Mouse (Mus musculus): Measurements from ENCODE around the gene C8a.

Gene C8a

DNA sequence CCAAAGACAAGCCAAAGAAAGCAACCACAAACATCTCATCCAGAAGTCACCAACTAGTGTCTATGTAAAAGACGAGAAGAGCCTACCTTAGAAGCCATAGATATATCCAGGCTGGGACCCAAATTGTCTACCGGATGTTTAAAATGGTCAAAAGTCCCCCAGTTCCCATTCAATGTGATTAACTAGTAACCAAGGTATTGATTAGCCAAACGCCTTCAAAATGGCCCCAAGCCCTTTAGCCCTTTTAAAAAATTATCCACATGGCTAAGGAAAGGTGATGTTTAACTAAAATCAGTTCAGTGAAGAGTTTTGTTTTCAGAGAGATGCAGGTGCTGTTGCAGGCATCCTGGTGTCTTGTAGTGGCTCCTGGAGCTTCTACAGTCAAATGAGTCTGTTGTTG, at the start of gene C8a:
Gene C8a, minus strand, starts transcription at position 76 of the 400 bp plus-strand sequence.
- DNase-seq, result no peak

DNA sequence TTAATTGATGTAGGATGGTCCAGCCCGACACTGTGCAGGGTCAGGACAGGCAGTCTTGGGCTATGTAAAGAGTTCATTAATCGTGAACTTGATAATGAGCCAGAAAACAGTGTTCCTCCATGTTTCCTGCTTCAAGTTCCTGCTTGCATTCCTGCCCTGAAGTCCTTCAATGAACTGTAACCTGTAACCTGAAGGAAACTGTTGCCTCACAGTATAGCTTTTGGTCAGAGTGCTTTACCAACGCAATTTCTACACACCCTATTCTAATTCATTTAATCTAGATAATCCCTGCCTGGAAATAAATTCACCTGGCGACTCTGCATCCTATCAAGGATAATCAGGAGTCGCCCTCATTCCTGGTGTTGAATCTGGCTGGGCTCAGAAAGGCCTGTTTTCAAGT, 49.2 kb upstream of the C8a start:
- DNase-seq, result no peak

DNA sequence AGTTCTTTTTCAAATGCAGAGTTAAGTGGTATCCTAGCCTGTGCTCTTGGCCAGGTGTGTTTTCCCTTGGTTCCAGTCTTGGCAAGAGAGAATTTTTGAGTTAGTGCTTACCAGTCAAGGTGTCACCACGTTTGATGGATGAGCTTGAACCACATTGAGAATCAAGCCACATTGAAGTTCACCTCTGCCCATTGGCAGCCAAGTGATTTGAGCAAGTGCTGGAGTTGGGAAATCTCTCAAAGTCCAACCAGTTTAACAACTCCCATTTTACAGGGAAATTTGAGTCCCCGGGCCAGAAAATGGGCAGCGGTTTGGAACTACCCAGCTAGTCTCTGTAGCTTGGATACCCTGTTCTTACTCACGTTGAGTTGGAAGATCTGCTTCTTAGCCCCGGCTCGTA, 41.8 kb upstream of the C8a start:
- no peak for DNase-seq

DNA sequence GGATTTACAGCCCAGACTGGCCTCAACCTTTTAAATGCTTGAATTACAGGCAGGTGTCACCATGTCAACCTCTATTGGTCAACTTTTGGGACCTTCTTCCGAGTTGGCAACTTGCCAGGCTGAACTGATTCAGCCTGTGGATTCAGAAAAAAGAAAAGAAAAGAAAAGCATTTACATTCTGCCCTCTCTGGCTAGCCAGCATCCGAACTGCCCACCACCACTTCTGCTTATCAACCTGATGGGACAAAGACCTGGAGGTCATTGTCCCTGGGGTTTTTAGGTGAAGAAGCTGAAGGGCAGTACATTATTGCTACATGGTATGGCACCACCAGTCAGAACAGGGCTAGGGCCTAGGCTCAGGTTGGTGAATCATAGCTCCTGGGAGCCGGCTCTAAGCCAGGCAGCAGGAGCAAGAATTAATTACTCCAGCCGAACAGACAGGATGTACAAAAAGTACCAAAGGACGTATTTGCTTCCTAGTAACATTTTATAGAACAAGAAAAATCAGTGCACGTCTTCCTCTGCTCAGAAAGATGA, 38.6 kb upstream of the C8a start:
- no peak for DNase-seq

DNA sequence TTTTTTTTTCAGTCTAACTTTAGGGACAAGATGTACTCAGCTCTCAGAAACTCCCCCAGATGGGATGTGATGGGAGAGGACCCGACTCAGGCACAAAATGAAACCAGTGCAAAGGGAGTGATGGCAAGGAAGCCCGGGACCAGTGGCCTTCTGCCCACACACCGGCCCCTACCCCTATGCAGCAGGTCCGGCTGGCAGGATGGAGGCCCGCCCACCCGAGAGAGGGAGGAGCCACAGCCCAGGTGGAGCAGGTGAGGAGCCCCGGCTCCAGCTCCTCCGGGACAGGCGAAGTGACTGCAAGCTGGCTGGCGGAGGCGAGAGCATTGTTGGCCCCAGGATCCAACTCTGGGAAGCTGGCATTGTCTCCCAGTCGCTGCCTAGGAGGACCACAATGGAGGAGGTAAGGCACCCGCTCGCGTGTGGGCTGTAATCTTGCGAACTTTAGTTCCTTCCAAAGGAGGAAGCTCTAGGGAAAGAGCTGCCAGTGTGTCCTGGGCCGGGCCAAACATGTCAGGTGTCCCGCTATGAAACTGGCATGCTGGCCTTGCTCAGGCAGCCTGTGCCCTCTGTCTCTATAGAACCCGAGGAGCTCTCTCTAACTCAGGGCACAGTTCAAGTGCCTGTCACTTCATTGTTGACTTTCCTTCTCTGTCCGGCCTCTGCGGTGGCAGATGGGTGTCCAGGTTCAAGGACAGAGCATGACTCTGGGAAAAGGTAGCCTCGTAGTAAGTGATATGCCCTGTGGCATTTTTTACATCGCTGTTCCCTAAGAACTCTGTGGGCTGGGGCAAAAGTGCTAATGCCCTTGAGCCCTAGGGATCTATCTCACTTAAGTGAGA, 37.3 kb upstream of the C8a start, which contains the start of gene Fyb2:
Gene Fyb2, plus strand, starts transcription at position 166 of the 839 bp plus-strand sequence.
- peak; percentile 35 for DNase-seq

DNA sequence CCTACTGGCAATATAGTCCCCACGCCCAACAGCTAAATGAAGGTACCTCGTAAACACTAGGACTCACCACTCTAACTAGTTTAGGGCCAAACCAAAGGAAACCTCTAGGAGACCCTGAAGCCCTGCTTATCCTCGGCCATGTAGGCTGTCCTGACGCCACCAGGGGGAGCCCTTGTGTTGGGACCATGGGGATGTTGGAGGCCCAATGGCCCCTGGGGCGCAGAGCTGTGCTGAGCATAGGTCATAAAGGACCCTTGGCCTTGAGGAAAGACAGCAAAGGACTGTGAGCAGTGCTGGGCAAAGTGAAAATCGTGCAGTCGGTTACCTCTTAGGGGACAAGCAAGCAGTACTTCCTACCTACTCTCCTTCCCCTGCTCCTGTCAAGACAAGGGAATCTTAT, 35.5 kb upstream of the C8a start:
- DNase-seq, result peak; percentile 84

DNA sequence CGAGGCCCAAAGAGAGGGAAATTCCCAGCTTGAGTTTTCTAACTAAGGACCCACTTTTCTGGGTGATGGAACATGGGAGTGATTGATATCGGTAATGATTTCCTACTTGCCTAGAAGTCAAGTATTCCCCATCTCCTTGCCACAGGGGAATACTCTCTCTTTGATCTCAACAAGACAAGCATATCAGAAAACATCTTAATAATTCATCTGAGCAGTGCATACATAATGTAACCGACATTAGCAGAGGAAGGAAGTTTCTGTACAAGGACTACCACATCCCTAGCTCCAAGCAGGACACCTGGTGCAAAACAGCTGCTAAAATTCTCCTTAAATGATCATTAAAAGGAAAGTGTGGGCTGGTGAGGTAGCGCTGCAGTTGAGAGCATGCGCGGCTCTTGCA, 28.9 kb upstream of the C8a start:
- DNase-seq, result no peak

DNA sequence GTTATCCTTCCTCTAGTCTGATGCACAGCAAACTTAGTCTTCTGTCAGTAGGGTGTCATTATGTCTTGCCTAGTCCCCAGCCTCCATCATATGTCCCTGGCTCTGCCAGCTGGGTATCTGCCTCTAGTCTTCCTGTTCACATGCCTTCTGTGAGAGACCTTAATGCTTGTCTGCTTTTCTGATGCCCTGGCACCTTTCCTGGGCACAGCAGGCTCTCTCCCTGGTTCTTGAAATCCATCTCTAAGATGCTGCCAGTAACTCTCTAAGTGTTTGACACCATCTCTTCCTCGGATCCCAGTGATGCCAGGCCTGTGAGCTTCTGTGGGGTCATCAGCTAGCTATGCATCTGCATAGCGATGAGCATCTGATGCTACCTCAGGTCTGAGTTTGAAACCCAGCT, 26.6 kb upstream of the C8a start:
- DNase-seq, result no peak

DNA sequence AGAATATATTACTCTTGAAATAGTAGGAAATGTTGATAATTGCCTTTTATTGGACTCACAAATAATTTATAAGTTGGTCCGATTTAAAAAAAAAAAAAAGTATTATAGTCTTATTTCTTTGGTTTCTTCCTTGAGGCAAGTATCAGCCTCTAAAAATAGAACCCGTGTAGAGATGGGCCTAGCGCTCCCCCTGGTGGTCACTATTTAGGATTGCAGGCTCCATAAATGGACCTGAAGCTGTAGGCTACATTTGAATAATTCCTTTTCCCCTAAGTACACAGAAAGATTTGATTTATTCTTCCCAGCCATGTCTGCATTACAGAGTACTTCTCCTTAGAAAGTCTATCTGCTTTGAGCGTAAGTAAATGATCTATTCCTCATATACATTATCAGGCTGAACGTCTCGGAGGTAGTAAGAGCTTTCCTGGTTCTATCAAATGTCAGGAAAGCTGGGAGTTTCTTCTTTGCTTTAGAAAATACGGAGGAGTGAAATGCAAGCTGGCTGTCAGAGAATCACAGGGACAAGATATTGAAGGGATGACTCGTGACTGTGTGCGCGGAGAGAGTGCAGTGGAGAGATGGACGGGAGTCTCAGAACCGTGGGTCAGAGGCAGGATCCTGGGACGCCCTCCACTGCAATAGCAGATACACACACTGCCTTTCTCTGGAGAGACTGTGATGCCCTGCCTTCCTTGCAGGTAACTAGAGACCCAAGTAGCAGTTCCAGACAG, 18.0 kb upstream of the C8a start:
- peak; percentile 59 for DNase-seq

DNA sequence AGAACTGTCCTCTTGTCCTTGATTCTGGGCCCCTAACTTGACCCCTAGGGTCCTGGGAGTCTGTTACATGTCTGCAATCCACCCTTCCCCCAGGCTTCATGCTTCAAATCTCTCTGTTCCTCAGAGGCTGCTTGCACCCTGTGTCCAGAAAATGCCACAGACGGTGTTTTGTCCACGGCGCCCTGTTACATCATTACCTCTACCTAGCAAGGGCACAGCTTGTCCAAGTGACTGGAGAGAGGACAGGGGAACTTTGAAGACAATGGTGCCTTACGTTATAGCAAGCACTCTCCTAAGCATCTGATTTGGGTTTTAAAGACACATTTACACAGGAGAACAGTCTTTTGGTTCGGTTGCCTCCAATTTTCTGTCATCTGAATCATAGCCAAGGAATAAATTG, 17.4 kb upstream of the C8a start:
- no peak for DNase-seq

DNA sequence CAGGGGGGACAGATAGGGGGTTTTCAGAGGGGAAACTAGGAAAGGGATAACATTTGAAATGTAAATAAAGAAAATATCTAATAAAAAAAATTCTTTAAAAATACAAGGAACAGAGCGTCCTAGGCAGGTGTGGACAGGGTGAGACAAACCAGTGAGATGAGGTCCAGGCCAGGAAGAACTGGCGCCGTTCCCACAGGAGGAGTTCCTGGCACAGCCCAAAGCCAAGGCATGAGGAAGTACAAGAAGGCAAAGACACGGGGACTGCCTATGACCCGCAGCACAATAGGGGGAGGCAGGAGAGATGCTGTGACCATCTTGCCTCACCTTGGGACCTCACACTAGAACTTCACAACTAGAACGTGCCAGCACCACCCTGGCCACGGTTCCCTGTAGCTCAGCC, 15.5 kb upstream of the C8a start:
- DNase-seq, result peak; percentile 27

DNA sequence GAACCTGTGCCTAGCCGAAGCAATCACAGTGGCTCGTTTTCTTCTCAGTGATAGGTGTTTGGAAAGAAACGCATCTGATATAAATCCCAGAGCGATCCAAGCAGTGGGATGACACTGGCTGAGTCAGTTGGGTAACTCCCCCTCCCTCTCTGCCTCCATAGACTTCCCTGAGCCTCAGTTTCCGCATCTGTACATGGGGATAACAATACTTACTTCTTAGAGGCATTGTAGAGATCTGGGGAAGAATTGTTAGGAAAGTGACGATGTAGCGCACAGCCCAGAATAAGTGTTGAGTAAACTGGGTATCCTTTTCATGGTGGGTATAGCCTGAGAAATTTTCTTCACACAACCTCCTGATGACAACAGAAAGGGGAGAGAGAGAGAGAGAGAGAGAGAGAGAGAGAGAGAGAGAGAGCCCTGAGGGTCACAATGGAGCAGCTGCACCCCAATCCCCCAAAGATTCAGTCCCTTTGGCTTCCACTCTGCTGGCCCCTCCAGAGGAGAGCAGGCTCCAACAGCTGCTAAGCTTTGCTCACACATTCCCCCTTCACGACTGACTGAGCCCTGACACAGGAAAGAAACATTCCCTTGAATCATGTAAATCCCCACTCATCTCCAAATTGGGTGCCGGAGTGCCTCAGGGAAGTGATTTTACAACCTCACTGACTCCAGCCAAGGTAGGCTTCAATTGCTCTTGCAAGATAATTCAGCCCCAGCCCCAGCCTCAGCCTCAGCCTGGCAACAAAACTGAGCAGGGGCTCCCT, 12.5 kb upstream of the C8a start:
- DNase-seq, result peak; percentile 14

DNA sequence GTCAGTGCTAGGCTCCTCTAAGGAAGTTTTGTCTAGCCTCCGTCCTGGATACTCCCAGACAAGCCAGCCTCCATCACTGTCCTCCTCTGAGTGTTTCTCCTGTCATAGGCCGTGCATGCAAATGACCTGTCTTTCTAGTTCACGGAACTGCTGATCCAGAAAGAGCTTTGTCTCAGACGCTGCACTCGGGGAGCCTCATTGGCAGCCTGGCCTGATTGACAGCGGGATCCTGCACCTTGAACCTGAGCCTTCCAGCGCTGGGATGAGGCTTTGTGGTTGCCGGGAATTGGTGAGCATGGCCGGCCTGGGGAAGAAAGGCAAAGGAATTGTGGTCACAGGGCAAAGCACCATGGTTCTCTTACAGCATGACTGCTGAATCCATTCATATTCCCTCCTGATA, 11.3 kb upstream of the C8a start:
- peak; percentile 22 for DNase-seq

DNA sequence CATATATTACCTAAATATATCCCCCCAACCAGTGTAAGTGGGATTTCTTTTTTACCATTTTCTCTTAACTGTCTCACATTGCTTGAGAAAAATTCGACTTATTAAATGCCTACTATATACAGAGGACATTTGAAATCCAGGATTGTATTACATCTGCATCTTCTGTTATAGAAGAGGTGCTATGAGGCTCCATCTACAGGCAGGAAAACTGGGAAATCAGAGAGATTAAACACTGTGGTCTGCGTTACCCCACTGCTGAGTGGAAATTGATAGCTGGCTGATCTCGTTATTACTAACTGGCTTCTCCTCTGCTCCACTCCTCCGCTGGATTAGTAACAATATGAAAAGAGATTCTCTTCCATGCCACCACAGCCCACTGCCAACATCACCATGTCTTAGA, 366 bp downstream of the C8a start:
- no peak for DNase-seq

DNA sequence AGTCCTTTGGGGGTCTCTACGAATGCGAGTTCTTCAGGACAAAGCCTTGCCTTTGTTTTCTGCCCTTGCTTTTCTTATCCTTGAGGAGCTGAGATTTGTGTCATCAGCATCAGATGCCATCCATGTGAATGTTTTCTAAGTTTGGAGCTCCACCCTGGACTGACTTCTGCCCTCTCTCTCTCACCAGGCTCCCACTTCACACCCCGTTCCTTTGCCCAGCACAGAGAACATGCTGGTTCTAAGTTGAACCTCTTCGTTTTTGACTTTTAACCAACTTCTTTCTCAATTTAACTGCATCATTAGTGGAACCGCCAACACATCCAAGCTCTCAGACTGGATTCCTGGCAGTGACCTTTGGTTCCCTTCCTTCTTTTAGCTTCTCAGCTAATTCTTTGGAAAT, 6.0 kb downstream of the C8a start:
- DNase-seq, result no peak

DNA sequence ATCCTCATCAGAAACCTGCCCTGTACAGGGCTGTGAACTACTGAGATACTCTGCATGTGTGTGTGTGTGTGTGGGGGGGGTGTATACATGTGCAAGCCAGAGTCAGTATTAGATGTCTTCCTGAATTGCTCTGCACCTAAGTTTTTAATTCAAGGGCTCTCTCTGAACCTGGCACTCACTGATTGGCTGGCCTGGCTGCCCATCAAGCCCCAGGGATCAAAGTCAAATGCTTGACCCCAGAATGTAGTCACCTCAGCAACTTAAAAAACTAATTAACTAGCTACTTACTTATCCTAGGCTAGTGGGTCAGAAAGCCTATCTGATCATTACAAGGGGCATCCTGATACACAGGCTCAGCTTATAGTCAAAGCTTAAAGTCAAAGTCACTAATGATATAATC, 6.6 kb downstream of the C8a start:
- peak; percentile 59 for DNase-seq

DNA sequence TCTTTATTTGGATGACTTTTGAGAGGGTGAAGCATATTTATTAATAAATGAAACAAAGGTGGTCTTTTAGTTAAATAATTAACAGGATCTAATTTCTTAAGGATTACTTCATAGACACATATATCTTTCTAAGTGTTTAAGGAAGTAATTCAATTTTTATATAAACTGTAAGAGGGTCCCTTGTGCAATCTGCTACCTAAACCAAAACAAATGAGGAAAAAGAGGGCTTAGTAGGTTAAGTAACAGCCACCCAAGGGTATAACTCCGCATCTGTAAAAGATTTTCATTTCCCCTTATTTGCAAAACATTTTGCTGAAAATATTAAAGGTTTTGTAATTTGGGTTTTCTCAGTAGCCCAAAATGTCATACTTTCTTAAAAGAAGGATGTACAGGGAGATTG, 11.8 kb downstream of the C8a start:
- DNase-seq, result no peak

DNA sequence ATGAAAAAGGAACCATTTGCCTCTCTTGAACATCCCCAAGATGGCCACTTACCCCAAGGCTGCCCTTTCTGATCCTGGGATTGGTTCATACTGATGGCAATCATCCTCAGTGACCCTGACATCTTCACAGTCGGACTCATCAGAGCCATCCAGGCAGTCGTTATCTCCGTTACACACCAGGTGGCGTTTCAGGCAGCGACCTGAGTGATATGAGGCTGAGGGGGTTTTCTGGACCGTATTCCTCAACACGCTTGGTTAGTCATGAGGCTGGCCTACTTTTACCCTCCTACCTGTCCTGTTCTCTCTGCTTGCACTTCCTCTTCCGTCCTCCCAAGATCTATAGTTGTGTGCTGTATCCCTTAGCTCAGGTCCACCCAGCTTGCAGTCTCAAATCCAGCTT, 15.0 kb downstream of the C8a start:
- no peak for DNase-seq

DNA sequence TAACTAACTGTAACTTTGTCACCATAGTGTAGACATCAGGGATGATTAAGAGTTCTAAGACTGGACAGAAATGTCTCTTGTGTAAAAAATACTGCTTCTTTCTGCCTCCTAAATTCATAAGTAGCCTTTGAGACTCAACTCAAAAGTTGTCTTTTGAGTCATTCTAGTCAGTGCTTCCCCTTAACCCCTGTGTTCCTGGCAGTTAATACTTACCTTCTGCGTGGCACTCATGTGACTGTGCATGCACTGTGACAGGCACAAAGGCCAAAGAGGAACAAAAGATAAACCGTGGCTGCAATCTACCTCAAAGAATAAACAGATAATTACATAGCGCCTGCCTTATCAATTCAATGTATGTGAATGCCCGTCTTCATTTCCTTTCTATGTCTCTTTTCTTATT, 18.4 kb downstream of the C8a start:
- DNase-seq, result no peak

DNA sequence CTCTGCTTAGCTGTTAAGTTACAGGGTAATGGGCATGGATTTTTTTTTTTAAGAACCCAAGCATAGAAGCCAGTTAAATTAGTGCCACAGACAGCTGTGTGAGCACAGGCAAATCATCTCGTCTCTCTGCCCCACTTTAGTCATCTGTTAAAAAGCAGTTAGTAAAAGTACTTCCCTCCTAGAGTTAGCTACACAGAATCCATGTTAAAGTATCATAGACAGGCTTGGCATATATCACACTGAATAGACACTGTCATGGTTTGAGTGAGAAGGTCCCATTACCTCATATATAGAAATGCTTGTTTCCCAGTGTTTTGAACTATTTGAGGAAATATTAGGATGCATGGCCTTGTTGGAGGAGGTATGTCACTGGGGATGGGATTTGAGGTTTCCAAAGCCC, 19.2 kb downstream of the C8a start, which contains the start of gene Gm17662:
Gene Gm17662, plus strand, starts transcription at position 301 of the 400 bp plus-strand sequence.
- no peak for DNase-seq

DNA sequence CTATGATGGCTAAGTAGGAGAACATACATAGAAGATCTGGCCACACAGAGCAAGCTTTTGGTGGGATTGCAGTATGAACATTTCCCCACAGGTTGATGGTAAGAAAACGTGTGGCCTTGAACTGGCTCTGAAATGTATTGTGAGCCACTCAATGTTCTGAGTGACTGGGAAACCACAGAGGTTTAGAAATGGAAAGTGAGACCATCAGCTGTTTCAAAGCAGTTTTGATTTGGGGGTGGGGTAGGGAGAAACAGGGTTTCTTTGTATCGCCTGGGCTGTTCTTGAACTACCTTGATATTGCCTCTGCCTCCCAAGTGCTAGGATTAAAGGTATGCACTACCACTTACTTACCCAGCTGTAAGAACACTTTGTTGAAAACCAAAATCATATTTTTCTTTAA, 21.0 kb downstream of the C8a start:
- no peak for DNase-seq

DNA sequence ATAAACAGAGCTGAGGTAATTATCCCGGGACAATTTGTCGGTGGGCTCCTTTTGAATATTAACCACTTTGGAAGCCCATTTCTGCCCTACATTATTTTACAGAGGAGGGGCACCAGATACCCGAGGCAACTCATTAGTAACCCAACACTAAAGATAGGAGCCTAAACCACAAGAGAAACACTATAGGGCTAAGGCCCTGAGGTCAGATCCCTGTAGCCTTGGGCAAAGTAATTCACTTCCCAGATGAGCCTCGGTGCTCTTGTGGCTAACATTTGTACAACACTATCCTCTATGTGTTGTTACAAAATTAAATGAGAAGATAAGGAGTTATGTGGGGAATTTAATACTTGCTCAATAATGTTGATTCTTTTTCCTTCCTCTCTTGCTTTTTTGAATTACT, 32.7 kb downstream of the C8a start:
- DNase-seq, result no peak

DNA sequence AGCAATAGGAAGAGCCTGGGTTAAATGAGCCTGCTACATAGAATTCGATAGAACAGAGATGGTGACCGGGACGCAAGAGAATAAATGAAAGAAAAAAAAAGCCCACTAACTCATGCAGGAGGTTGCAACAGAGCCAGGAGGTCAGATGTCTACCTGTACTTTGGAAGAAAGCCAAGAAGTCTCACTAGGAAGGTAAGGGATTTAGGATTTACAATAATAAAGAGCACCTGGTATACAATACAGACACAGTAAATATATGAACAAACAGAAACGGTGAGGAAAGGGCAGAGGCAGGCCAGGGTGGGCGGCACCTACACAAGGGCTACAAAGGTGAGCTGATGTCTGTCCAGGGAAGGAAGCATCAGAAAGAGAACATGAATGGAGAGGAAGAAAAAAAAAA, 34.0 kb downstream of the C8a start:
- no peak for DNase-seq
